Mouse (Mus musculus) cerebral cortex, adult 2 months (tissue): ENCODE data around the gene Olfr1423.

Source experiments
- whole genome bisulfite sequencing: fragments of 180-500 bp; shearing (Covaris S2); methylation state at CpG from one replicate; pipeline ENCODE4 v1.1.7; 2018; 5-methylcytosine and 5-hydroxymethylcytosine counted together

Gene Olfr1423

GRCm38 (mm10) chr19:12041217-12041616 is at the start of gene Olfr1423:
TSS of gene Olfr1423 (minus strand) at chr19:12041317.
- 73% methylated on average over 2 of the region's 2 CpGs for WGBS

GRCm38 (mm10) chr19:12077631-12078030 is 36.5 kb upstream of the Olfr1423 start, which contains the start of gene Olfr1425:
TSS of gene Olfr1425 (minus strand) at chr19:12077731.
- 84% methylated on average over 4 of the region's 4 CpGs for WGBS

- WGBS = 88% methylated on average over 1 of the region's 1 CpGs
These were observed 28.4 kb upstream of the Olfr1423 start for GRCm38 (mm10) chr19:12069546-12069945.

DNA sequence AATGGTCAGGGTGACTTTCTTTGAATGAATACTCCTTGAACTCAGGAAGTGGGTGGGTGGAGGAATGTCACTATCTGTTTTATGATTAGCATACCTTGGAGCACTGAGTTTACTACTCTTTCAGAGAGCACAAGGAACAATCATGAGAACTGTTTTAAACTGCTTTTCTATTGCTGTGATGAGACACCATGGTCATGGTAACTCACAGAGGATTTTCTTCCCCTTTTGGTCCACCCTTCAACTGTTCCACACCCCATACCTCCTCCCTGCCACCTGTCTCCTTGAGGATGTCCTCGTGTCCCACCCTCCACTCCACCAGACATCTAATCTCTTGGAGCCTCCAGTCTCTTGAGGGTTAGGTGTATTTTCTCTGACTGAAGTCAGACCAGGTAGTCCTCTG is 26.7 kb upstream of the Olfr1423 start:
- WGBS = 69% methylated on average over 1 of the region's 1 CpGs

- WGBS = 89% methylated on average over 1 of the region's 1 CpGs
These were observed 21.5 kb upstream of the Olfr1423 start, which contains the start of gene Olfr1424 for GRCm38 (mm10) chr19:12062582-12062981. TSS of gene Olfr1424 (minus strand) at chr19:12062682.

DNA sequence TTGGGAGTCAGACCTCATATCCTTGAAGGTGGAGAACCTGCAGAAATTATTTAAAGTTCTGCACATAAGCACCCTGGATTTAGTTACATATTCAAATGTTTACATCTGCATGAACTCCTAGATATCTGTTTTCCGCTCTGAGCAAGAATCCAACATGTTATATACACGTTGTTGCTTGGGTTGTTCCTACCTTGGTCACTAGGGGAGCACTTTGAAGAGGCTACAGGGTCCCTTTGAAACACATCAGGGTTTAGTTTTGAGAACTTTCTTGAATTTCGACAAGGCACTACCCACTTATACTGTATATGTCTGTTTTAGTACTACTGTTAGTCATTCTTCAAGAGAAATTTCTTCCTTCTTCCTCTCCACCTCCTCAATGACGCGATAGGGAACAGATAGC is 2.0 kb upstream of the Olfr1423 start:
- WGBS = 86% methylated on average over 5 of the region's 5 CpGs

DNA sequence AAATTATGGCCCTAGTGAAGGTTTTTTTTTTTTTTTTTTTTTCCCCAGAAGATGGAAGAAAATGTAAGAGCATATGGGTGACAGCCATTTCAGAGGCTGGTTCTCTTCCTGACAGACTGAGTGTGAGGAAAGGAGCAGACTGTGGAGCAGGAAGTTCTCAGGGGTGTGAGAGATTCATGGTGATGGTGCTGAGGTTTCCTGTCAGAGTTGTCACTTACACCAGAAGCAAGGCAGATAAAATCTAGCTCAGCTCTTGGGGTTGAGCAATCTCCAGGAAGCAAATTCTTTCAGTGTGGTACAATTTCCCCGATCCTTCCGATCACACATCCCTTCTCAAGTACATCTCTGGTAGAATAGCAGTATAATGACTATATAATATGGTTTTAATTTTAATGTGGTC is 14.5 kb downstream of the Olfr1423 start:
- 66% methylated on average over 2 of the region's 2 CpGs for WGBS

- WGBS = 83% methylated on average over 3 of the region's 3 CpGs
These were observed 15.8 kb downstream of the Olfr1423 start for GRCm38 (mm10) chr19:12025333-12025732.

- WGBS = 86% methylated on average over 4 of the region's 4 CpGs
These were observed 17.0 kb downstream of the Olfr1423 start for GRCm38 (mm10) chr19:12024149-12024548.

- WGBS = 74% methylated on average over 4 of the region's 4 CpGs
These were observed 24.9 kb downstream of the Olfr1423 start for GRCm38 (mm10) chr19:12016192-12016591.

DNA sequence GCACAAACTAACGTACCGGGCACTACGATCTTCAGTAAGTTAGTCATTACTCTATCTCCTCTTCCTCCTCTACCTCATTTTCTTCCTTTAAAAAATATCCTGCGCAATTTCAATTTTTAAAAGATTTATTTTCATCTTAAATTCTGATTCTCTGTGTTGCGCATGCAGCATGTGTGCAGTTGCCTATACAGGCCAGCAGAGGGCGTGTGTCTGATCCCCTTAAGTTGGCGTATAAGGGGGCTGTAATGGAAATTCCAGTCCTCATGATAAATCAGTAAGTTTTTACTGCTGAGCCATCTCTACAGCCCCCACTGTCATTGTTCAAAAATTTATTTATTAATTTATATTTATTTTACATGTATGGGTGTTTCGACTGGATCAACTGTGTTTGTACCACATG is 25.4 kb downstream of the Olfr1423 start:
- WGBS = 75% methylated on average over 8 of the region's 8 CpGs

DNA sequence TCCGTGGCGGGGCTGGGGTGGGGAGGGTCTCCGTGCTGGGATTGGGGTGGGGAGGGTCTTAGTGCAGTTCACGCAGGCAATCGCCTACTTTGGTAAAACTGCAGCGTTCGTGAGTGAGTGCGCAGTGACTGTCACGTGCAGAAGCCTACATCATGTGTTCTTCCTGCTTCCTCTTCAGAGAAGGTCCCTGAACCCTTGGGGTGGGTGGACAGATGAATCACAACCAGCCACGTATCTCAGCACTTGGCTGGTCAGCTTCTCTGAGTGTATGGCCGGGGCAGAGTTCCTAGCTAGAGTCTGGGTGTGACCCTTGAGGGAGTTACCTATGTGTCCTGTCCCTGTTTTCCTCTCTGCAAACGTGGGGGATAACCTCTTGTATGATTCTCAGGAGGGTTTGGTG is 27.9 kb downstream of the Olfr1423 start:
- 3% methylated on average over 12 of the region's 12 CpGs for WGBS

- under 1% methylated on average over 10 of the region's 10 CpGs for WGBS
These were observed 28.5 kb downstream of the Olfr1423 start for GRCm38 (mm10) chr19:12012615-12013014.

DNA sequence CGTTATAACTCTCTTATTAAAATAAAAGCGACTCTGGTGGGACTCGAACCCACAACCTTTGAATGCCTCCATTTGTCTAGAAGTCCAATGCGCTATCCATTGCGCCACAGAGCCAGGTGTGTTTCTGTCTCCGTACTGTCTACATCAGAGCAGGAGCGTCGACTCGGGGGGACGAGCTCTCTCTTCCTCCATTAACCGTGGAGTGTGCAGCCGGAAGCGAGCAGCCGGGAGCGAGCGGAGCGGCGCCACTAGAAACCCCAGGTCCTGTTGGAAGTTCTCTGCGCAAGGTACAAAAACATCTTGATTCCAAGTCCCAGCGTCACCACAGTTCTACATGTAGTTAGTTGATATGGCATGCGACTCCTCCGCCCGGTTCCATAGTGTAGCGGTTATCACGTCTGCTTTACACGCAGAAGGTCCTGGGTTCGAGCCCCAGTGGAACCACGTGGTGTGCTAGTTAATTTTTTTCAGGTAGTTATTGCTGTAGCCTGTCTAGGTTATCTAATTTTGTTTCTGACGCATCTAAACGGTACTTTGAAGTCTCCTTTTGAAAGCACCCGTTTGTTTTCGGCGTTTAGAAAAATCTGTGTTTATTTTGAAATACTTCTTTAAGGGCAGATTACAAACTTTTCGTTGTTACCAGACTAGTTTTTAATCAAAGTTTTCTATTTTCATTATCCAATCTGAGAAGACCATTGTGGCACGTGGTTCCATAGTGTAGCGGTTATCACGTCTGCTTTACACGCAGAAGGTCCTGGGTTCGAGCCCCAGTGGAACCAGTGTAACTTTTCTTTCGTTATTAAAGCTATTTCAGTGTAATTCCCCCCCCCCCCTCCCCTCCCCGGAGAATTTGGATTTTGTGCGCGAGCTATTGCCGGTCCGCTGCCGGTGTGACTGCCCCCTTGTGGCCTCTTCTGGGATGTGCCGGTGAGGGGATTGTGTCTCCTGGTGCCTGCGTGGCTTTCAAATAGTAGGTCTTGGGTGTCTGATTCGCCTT is 29.3 kb downstream of the Olfr1423 start:
- WGBS = under 1% methylated on average over 49 of the region's 49 CpGs

DNA sequence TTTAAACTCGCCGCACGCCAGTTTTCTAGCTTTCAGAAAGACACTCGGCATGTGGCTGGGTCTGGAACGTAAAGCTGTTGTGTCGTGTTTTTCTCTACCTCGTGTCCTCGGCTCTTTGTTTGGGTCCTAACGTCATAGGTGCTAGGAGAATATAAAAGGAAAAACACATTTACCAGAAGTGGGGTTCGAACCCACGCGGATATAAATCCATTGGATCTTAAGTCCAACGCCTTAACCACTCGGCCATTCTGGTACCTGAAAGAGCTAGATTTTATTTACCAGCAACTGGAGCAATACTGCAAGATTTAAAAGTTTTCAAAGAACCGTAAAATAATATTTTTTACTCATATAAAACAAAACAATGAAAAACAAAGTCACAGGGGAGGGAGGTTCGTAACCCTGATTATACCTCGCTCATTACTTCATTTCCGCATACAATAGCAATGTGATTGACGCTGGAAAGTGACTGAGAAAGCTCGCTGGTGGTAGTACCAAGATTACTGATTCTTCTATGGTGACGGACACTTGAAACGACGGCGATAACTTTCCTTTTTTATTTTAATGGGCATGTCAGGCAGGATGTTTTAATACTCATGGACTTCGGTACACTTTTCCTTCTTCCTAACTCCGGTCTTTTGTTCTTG is 30.1 kb downstream of the Olfr1423 start:
- under 1% methylated on average over 26 of the region's 26 CpGs for WGBS

DNA sequence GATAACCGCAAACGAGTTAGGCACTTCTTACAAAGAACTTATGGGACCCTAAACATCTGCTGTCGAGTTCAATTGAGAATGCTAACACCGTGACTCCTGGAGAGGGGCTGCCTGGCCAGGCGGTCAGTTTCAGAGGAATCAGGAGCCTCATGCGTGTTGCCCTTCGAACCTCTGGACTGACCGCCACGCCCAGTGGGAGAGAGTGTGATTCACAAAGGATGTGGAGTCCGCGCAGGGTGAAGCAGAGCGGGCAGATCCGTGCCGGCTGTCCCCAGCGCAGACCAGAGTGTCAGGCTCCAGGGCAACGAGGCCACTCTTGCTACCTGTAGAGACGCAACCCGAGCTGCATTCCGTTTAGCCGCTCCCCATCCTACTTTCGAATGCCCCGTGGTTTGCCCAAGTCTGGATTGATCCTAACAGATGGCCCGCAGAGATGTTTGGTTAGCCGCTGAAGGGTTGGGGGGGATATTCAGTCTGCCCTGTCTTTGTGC is 30.8 kb downstream of the Olfr1423 start:
- WGBS = under 1% methylated on average over 24 of the region's 24 CpGs

GRCm38 (mm10) chr19:12009501-12010280 is 31.4 kb downstream of the Olfr1423 start:
- WGBS = 3% methylated on average over 24 of the region's 24 CpGs

GRCm38 (mm10) chr19:12008410-12009380 is 32.4 kb downstream of the Olfr1423 start:
- WGBS = 31% methylated on average over 17 of the region's 17 CpGs

GRCm38 (mm10) chr19:12007105-12007931 is 33.8 kb downstream of the Olfr1423 start:
- WGBS = 30% methylated on average over 17 of the region's 17 CpGs
